Mouse (Mus musculus) erythroblast, embryonic 14.5 days (primary cell): ENCODE results near the gene Ndel1. TPM values are rescaled to one million over a fixed set of nuclear protein-coding genes. Genes with fewer than 3 reads are reported as not detected.

ENCODE experiments used
- H3K27me3 ChIP-seq: 2 replicates; pipeline ENCODE4 v1.6.1; 2012; ENCODE audit warnings: inconsistent platforms; ENCODE audit not compliant: control insufficient read depth
- H3K36me3 ChIP-seq: 2 replicates; pipeline ENCODE4 v1.6.1; 2012; ENCODE audit warnings: mild to moderate bottlenecking, inconsistent platforms; ENCODE audit not compliant: control insufficient read depth
- H3K4me1 ChIP-seq: 2 replicates; pipeline ENCODE4 v1.6.1; 2012; ENCODE audit warnings: inconsistent platforms; ENCODE audit not compliant: control insufficient read depth
- H3K4me3 ChIP-seq: replicated peaks from 2 replicates; pipeline ENCODE3; 2012; ENCODE audit warnings: moderate library complexity, mild to moderate bottlenecking, inconsistent platforms
- H3K9me3 ChIP-seq: 2 replicates; pipeline ENCODE4 v1.6.1; 2012; ENCODE audit warnings: low read length, inconsistent platforms, mixed read lengths; ENCODE audit not compliant: control insufficient read depth
- GATA1 ChIP-seq: IDR thresholded peaks from 2 replicates; pipeline ENCODE4 v1.6.1; 2012; ENCODE audit warnings: low read length, inconsistent platforms, mixed read lengths
- TAL1 ChIP-seq: IDR thresholded peaks from 3 replicates; pipeline ENCODE4 v1.6.1; 2012; ENCODE audit warnings: low read length, inconsistent platforms, mixed read lengths
- polyA plus RNA-seq: library from polyadenylated mRNA; stranded (reverse); fragments of >175 nt; gene quantifications from 2 replicates; pipeline ENCODE4 v1.2.3, GENCODE M21; 2012

Gene Ndel1
- polyA plus RNA-seq, 1 experiment = 6.6 TPM

- TF ChIP-seq GATA1 (no peak), TAL1 (no peak)
- Histone ChIP-seq H3K27me3 (peaks cover 3% of the 10 kb centered on the region), H3K9me3 (no peaks in the 10 kb centered on the region), H3K4me3 (no peak overlapping the region), H3K36me3 (no peaks in the 10 kb centered on the region), H3K4me1 (peaks cover 71% of the 10 kb centered on the region)
Measured at GRCm38 (mm10) chr11:68897120-68897519, 25.5 kb upstream of the Ndel1 start.

- peaks cover 3% of the 10 kb centered on the region for H3K27me3 ChIP-seq
- H3K9me3 ChIP-seq = no peaks in the 10 kb centered on the region
- H3K4me3 ChIP-seq = no peak overlapping the region
- no peaks in the 10 kb centered on the region for H3K36me3 ChIP-seq
- no peak for TF ChIP-seq TAL1
- no peak for TF ChIP-seq GATA1
- H3K4me1 ChIP-seq = peaks cover 75% of the 10 kb centered on the region
Measured at GRCm38 (mm10) chr11:68896247-68896646, 24.6 kb upstream of the Ndel1 start.

GRCm38 (mm10) chr11:68893911-68894464, 22.3 kb upstream of the Ndel1 start:
- Histone ChIP-seq H3K27me3 (no peaks in the 10 kb centered on the region), H3K36me3 (no peaks in the 10 kb centered on the region)
- TF ChIP-seq GATA1 (no peak), TAL1 (no peak)

GRCm38 (mm10) chr11:68892233-68892832, 20.7 kb upstream of the Ndel1 start:
- TF ChIP-seq GATA1 (no peak), TAL1 (no peak)
- Histone ChIP-seq H3K4me3 (no peak overlapping the region), H3K27me3 (no peaks in the 10 kb centered on the region), H3K36me3 (no peaks in the 10 kb centered on the region), H3K9me3 (no peaks in the 10 kb centered on the region), H3K4me1 (peaks cover 58% of the 10 kb centered on the region)

More at GRCm38 (mm10) chr11:68893911-68894464, 22.3 kb upstream of the Ndel1 start:
- Histone ChIP-seq H3K4me1 (peaks cover 65% of the 10 kb centered on the region), H3K4me3 (no peak overlapping the region), H3K9me3 (no peaks in the 10 kb centered on the region)

GRCm38 (mm10) chr11:68891823-68892222, 20.2 kb upstream of the Ndel1 start:
- H3K9me3 ChIP-seq = no peaks in the 10 kb centered on the region
- no peak for TF ChIP-seq GATA1
- no peak for TF ChIP-seq TAL1
- no peaks in the 10 kb centered on the region for H3K27me3 ChIP-seq
- peaks cover 53% of the 10 kb centered on the region for H3K4me1 ChIP-seq
- no peak overlapping the region for H3K4me3 ChIP-seq
- H3K36me3 ChIP-seq = no peaks in the 10 kb centered on the region

- no peaks in the 10 kb centered on the region for H3K9me3 ChIP-seq
- H3K4me3 ChIP-seq = no peak overlapping the region
- H3K36me3 ChIP-seq = no peaks in the 10 kb centered on the region
- peaks cover 45% of the 10 kb centered on the region for H3K4me1 ChIP-seq
- H3K27me3 ChIP-seq = no peaks in the 10 kb centered on the region
- no peak for TF ChIP-seq TAL1
- no peak for TF ChIP-seq GATA1
Measured at GRCm38 (mm10) chr11:68890625-68891024, 19.0 kb upstream of the Ndel1 start.

- H3K36me3 ChIP-seq = no peaks in the 10 kb centered on the region
- TF ChIP-seq GATA1 (no peak), TAL1 (no peak)
- H3K4me3 ChIP-seq = no peak overlapping the region
- H3K9me3 ChIP-seq = no peaks in the 10 kb centered on the region
- H3K4me1 ChIP-seq = peaks cover 53% of the 10 kb centered on the region
- H3K27me3 ChIP-seq = no peaks in the 10 kb centered on the region
Measured at GRCm38 (mm10) chr11:68888653-68889052, 17.0 kb upstream of the Ndel1 start.

GRCm38 (mm10) chr11:68888253-68888652, 16.6 kb upstream of the Ndel1 start, which contains the start of gene Rnf222:
Gene Rnf222, plus strand, starts transcription at chr11:68888553.
- H3K4me1 ChIP-seq = peaks cover 54% of the 10 kb centered on the region

GRCm38 (mm10) chr11:68886091-68886490, 14.4 kb upstream of the Ndel1 start:
- Histone ChIP-seq H3K36me3 (no peaks in the 10 kb centered on the region), H3K4me3 (no peak overlapping the region), H3K27me3 (no peaks in the 10 kb centered on the region), H3K4me1 (peaks cover 51% of the 10 kb centered on the region), H3K9me3 (no peaks in the 10 kb centered on the region)
- TF ChIP-seq TAL1 = no peak
- TF ChIP-seq GATA1 = no peak

More at GRCm38 (mm10) chr11:68888253-68888652, 16.6 kb upstream of the Ndel1 start, which contains the start of gene Rnf222:
- Histone ChIP-seq H3K9me3 (no peaks in the 10 kb centered on the region), H3K36me3 (no peaks in the 10 kb centered on the region), H3K27me3 (no peaks in the 10 kb centered on the region), H3K4me3 (no peak within 1 kb of the TSS)
- no peak for TF ChIP-seq GATA1
- no peak for TF ChIP-seq TAL1

GRCm38 (mm10) chr11:68884368-68884767, 12.7 kb upstream of the Ndel1 start:
- H3K9me3 ChIP-seq = no peaks in the 10 kb centered on the region
- H3K4me3 ChIP-seq = peak overlapping the region; percentile 38
- peaks cover 47% of the 10 kb centered on the region for H3K4me1 ChIP-seq
- TF ChIP-seq GATA1 (peak; percentile 64), TAL1 (no peak)
- no peaks in the 10 kb centered on the region for H3K36me3 ChIP-seq
- H3K27me3 ChIP-seq = no peaks in the 10 kb centered on the region
